Mouse (Mus musculus) stomach, postnatal 0 days (tissue): ENCODE measurements around the gene Itga6.

Experiments used
- CTCF ChIP-seq: IDR thresholded peaks from 2 replicates; pipeline ENCODE4 v1.5.1; 2016; ENCODE audit warnings: antibody characterized with exemption, low read depth, mild to moderate bottlenecking, moderate library complexity
- EP300 ChIP-seq: optimal IDR thresholded peaks from 2 replicates; pipeline ENCODE3; 2016; ENCODE audit warnings: antibody characterized with exemption

DNA sequence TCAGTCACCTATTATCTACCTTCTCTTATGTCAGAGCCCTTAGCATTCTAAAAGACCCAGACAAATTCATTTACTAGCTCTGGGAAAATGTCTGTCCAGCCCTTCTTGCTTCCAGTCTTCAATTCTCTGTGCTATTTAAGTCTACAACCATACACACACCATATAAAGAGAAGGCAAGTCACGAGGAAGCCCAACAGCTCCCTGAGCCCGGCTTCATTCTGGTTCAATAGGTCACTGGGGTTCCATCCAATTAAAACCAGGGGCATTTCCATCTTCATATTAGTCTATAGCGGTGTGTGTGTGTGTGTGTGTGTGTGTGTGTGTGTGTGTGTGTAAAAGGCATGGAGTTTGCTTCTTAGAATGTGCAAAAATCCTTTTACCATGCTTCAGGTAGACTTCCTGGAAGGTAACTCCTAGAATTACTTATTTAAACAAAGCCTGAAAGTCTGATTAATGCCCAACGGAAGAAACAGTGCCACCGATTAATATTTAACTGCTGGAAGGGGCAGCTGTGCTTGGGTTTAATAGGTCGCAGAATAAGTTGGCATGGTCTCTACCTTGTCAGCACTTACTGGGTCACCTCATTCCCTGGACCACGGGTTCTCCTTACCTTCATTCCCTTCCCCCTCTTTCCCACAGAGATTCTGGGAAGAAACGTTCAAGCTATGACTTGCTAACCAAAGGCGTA lies 6.1 kb upstream of the Itga6 start:
- TF ChIP-seq CTCF (no peak), EP300 (no peak)
